Mouse (Mus musculus): ENCODE data around the gene Ngfr.

The Ngfr gene

DNA sequence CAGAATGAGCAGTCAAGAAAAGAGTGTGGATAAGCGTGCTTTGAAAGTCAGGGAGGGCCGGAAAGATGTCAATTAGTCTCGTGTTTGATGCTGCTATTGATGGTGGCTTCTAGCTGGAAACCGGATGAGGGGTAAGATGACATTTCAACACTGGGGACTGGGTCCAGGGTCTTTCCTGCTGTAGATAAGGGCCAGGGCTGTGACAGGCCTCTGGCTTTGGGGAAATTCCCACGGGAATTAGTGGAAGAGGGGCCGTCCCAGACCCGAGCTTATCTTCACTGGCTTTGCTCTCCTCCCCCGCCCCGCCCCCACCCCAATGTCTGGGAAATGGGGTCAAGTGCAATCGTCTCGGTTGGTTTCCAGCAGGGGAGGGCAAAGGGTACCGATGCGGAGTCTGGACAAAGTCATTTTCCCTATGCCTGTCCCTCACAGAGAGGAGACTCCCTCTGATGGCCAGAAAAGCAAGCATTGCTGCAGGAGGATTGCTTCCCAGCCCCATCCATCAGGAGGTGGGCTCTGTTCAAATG is 7.2 kb upstream of the Ngfr start:
- no peak for DNase-seq

DNA sequence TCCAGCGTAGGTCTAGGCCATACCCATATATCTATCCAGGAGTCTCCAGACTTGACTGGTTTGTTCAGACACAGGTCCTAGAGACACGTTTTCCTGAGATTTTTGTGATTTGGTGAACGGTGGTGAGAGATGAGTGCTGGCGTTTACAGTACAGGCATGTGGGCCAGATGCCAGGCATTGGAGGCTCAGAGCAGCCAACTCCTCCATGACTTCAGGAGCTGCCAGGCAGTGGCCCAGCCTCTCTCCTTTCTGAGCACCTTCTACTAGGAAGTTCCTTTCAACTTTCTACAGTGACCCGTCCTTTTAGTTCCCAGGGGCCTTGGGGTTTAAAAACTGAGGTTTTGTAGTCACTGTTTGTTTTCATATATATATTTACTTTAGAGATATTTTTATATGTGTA is 6.0 kb upstream of the Ngfr start:
- no peak for DNase-seq

DNA sequence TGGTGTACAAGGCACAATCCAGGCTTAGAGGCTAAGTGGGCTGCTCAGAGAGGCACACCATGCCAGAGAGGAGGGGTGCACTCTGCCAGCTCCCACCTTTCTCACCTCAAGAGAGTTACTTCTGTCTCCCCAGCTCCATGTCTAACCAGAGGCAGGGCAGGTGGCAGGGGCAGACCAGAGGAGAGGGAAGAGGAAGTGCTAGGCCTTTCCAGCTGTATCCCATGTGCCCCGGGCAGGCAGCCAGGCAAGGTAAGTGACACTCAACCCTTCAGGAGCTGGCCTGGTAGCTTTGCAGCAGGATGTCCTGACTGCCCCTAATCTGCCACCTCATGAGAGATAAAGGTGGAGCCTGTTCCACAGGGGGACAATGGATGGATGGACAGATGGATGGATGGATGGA is 5.2 kb upstream of the Ngfr start:
- no peak for DNase-seq

DNA sequence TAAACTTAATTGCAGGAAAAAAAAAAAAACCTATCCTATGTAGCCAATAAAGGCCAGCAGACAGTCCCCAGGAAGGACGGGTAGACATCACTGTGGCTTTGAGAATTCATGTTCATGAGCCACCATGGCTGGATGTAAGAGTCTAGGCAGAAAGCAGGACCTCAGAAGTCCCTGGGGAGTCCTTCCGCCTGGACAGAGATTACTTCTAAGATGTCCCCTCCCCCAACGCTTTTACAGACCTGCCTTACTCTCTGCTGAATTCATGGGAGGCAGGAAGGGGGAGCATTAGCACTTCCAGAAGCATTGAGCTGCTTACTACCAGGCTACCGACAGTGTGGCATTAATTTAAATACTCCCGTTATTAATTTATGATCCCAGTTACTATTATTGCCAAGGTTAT is 1.7 kb upstream of the Ngfr start:
- DNase-seq, result no peak

DNA sequence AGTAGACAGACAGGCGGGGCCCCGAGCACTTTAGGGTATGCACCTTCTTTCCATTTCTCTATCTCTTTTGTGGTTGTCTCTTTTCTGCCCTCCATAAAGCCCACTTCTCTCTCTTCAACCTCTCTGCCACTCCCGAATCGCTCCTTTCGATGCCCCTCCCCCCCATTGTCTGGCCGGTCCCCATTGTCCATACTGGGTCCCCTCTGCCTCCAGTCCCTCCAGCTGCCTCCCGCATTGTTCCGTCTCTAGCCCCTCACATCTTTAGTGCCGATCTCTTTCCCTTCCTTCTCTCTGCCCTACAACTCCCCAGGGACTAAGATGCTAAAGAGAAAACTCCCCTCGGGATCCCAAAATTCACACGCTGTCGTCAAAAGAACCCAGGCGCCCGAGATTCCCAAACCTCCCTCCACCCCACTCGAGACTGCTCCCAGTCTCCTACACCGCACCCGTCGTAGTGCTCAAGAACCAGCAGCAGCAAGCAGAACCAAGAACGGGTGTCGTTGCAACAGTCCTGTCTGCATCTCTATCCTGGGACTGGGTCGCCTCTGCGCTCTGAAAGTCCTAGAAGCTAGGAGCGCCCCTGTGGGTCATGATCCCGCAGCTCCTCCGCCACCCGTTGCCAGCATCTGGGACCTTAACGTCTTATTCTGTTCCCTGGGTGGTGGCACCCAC is 648 bp downstream of the Ngfr start:
- no peak for DNase-seq

DNA sequence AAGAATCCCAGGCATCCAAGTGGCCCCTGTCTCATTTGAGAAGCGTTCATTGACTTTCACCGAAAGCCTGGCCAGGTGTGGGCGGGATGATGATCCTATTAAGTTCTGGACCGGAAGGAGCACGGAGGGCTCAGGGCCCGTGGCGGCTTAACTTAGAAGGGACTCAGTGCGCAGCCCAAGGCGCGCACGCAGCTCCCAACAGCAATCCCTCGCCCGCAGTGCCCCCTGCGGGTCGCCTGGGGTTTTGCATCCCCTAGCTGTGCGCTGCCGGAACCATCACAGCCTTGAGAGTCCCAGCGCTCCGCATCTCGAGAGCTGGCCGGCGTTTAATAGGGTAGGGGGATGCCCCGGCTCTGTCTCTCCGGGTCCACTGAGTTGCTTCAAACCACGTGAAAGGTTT is 1.4 kb downstream of the Ngfr start:
- DNase-seq, result peak; percentile 81

DNA sequence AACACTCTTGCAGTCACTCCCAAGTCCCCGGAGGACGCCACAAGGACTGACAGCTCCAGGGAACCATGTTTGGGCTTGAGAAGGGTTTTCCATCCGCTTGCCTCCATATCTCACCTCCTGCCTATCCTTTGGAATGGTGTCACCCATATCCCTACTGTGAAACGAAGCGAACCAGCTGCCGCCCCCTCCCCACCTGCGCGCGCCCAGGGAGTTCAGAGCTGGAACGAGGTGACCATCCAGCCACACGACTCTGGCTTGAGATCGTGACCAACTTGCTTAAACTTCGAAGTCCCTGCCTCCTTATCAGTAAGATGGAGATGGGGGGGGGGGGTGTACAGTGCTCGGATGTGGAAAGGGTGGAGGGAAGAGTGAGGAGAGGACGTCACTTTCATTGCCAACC is 1.9 kb downstream of the Ngfr start:
- no peak for DNase-seq

DNA sequence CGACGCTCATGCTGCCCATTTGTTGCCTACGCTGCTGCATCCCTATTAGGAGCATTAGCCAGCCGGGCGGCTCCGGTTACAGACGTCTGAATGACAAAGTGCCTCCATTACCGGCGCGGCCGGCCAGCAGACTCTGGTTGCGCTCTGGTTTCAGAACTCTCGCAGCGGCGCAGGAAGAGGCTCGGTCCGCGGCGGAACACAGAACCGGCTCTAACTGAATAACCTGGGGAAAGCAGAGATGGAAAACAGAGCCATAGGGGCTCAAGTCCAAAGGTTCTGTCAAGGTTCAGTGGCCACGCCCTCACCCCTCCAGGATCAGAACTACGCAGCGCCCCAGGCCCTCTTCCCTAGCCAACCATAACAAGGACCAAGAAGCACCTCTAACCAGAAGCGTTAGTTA is 2.3 kb downstream of the Ngfr start:
- DNase-seq, result no peak

DNA sequence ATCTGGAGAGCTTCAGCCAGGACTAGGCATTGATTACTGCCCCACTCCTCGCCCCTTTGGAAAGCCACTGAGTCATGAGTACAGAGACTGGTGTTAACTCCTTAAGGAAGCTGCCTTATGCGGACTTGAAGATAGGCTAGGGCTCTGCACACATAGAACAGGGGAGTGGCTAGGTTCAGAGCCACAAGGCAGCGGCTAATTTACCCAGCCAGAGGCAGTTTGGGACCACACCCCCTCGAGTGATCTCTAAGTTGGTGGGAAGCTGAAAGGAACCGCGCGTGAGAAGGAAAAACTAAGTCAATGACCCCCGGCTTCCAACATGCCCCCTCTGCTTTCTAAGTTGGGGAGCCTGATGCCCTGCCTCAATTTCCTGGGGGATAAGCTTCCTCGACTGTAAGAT is 2.9 kb downstream of the Ngfr start:
- DNase-seq, result no peak

DNA sequence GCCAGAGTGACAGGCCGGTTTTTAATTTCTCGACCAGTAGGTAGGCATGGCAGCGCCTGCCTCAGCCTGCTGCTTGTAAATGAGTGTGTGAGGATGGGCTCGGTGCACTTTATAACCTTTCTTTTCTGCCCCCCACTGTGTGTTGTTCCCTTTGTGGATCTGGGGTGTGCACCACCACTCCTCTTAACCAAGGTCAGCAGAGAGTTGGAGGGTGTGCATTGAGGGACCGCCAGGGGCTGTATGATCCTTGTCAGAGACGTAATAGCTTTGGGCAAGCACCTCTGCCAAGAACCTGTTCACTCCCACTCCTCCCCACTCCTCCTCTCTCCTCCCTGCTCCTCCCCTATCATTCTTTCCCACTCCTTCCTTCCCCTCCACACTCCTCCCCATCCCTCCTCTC is 4.1 kb downstream of the Ngfr start:
- no peak for DNase-seq

DNA sequence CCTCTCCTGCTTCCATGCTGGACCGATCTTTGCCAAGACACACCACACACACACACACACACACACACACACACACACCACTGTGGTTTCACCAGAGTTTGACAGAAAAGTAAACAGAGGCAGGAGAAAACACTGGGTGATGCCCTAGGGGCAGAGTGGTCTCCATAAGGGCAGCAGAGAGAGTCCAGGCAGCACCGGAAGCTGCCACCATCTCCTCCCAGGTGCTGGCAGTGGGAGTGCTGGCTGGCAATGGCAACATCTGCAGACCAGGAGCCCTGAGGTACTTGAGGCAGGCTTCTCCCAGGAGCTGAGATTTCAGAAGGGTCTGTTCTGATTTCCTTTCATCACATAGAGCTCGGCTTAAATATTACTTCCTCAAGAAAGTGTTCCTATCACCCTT is 5.3 kb downstream of the Ngfr start:
- DNase-seq, result no peak

DNA sequence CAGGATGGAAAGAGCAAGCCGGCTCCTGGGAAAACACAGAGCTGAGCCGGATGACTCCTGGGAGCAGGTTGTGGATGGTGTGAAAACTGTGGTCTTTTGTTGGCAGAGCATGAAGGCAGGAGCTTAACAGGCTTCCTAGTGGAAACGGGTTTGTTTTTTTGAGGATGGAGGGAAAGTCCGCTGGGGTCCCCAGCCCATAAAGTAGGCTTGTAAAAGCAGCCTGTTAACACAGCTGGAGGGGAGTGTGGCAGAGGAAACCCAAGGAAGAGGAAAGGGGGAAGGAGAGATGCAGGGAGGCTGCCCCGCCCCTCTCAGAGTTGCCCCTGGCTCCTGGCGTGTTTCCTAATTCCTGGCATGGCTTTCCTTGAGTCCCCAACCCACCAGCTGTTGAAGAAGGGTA is 8.1 kb downstream of the Ngfr start:
- no peak for DNase-seq

DNA sequence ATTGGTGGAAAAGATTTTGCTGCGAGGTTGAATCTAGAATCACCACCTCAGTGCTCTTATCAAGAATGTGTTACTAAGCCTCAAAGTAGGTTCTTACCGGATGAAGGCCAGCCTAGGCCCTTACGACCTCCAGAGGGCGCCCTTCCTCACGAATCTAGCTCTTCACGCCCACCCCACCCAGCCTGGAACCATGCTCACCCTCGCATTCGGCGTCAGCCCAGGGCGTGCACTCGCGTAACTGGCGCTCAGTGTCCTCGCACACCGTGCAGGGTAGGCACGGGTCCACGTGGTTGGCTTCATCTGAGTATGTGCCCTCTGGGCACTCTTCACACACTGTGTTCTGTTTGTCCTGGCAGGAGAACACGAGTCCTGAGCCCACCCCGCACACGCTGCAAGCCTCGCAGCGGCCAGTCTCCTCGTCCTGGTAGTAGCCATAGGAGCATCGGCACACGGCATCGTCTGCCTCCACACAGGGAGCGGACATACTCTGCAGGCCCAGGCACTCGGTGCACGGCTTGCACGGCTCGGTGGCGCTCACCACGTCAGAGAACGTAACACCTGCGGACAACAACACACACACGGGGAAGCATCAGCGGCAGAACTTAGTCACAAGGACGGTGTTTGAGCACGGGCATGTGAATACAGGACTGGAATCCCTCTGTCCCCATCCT is 9.6 kb downstream of the Ngfr start:
- DNase-seq, result peak; percentile 60

DNA sequence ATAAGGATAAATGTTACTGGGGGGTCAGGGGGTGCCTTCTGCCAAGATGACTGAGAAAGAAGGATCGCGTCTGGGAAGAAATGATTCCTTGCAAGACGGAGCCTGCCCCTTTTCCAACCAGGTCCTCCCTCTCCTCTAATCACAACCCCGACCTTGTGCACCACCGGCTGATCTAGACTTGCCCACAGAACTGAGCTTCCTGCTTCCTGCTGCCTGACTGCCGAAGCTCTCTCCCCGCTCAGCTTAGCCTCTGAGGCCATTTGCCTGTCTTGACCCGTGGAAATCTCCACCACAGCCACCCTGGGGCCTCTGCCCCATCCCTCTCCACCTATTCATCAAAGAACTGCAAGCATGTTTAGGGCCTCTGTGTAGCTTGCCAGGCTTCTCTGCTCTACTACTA is 11.2 kb downstream of the Ngfr start:
- DNase-seq, result no peak

DNA sequence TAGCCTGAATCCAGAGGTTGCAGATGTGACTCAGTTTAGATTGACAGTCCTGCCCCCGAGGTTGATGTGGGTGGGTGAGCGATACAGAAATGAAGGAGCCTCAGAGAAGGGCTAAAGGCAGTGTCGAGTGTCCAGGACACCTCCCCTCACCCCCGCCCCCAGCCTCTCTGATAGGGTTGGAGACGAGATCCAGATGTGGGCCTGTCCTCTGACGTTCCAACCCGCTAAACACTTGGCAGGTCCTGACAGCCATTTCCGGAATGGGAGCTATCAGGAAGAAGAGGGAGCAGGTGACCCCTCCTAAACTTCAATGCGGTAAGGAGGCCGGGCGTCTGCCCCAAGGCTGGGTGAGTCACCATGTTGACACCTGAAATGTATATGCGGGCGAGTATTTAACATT is 11.7 kb downstream of the Ngfr start:
- no peak for DNase-seq

DNA sequence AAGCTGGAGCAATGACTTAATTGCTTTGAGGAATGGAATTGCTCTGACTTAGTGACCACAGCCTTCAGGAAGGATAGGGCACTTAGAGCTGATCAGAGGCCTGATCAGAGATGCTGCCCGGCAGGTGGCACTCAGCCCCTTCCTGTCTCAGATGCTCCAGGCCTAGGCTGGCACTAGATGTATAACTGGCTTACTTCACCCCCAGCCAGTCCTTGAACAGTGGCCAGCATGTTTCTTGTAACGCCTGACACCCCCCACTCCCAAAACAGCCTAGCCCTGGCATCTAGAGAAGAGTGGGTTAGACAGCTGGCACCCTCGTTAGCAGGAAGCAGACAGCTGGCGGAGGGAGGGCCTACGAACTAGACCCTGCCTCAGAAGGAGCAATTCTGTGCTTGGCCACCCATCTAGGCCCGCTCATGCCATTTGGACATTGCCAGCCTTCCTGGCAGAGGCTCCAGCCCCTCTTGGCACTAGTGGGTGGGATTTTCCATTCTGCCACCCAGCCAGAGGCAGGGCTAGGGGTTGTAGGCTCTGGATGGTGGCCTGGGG is 12.7 kb downstream of the Ngfr start:
- no peak for DNase-seq

DNA sequence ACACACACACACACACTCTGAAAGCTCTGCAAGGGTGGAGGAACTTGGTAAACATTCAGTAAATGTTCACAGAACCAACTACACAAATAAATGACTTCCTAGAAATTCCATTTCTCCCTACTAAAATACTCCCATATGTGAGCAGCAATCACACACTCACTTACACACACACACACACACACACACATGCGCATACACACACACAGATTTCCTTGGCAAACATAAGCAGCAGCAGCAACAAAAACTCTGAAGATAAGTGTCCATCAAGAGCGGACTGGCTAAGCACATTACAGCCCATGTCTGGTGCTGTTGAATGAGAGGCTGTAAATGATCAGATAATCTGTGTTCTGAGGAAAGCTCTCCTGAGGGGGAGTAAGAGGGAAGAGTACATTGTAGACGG is 15.3 kb downstream of the Ngfr start:
- no peak for DNase-seq

DNA sequence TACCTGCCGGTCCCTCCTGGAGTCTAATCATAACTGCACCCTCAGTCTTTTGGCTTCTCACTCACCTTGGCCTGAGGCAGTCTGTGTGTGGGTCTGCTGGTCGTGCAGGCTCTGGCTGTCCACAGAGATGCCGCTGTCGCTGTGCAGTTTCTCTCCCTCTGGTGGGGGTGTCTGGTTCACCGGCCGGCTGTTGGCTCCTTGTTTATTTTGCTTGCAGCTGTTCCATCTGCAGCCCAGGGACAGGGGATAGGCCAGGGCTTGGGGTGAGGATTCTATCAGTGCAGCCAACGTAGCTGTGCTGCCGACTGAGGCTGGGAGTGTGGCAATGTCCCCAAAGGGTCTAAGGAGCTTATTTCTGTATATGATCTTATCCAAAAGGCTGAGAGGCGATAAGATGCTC is 15.8 kb downstream of the Ngfr start:
- no peak for DNase-seq

DNA sequence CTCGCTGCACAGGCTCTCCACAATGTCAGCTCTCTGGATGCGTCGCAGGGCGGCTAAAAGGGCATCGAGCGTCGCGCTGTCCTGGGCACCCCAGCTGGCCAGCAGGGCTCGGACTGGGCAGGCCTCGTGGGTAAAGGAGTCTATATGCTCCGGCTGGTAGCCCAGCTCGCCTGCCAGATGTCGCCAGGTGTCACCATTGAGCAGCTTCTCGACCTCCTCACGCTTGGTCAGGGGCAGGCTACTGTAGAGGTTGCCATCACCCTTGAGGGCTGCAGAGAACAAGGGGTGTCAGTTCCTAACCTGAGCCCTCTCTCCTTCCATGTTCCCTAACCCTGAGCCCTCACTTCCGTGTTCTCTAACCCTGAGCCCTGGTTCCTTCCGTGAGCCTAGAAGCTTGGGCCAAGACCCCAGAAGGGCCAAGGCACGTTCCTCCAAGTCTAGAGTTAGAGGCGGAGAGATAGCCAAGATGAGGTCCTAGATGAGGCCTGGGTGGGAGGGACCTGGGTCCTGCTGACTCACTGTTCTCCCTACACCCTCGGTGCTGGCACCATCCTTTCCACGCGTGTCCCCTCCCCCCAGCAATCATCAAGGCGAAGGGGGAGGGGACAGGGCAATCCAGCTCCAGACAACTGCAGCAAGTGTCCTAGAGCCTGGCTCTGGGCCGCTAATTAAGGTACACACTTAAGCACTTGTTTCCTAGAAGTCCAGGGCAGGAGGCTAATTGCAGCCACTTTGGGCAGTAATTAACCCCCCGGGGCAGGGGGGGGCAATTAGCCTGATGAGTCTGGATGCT is 16.5 kb downstream of the Ngfr start:
- DNase-seq, result no peak

DNA sequence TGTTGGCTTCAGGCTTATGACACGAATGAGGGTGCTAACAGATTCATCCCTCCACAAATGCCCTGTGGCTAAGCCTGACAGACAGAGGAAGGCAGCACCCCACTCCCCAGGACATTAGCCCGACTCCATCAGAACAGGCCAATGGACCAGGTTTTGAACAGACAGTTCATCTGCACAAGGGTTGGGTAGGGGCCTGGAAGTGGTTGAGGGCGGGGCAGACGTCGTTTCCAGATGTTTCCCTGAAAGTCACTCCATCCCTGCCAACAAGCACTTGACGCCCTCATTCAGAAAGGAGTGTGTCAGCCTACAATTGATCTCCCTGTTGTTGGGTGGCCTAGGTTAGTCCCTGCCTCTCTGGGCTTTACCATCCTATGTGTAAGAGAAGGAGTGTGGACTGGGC is 17.6 kb downstream of the Ngfr start:
- DNase-seq, result no peak

DNA sequence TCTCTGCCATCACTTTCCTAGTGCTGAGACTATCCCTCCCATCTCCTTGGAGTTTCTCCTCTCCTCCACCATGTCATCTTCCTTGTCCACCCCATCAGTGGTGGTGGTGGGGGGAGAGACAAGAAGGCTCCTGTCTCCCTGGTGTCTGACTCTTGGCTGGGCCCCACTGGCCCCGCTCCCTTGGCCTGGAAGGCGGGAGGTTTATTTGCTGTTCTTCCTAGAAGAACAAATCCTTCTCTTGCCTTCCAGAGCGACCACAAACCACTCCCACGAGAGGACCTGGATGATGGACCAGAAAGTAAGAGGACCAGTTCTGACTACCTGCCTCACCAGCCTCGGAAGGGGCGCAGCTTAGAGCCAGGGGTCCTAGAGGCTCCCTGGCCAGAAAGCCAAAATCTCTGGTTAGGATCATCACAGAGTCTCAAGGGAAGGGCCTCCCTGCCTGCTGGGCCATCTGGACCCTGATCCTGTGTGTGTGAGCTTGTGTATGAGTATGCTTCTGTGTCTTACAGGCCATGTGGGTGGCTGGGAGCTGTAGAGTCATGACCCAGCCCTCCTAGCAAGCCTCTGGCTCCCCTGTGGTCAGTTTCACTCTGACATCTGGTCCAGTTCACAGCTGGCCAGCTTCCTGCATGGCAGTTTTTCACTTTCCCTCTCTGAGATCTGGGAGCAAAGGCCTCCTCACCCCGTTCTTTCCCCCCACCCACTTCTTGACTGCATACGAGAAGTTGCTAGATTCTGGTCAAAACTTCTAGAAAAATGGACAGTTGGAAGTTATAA is 19.4 kb downstream of the Ngfr start:
- DNase-seq, result no peak

DNA sequence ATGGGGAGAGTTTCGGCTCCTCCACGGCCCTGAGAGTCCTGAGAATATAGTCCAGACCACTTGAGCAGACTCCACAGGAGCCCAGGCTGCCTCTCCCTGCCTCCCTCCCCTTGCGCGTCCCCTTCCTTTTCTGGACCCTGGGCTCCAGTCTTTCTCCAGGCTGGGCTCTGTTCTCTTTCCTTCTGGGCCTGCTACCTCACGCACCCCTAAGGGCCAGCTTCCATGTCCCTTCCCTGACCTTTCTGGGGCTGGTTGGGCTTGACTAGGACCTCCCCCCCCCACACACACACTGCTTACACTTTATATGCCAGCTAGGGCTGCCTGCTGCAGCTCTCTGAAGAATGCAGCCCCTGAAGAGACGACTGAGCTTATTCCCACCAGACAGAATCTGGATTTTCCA is 20.2 kb downstream of the Ngfr start:
- no peak for DNase-seq

DNA sequence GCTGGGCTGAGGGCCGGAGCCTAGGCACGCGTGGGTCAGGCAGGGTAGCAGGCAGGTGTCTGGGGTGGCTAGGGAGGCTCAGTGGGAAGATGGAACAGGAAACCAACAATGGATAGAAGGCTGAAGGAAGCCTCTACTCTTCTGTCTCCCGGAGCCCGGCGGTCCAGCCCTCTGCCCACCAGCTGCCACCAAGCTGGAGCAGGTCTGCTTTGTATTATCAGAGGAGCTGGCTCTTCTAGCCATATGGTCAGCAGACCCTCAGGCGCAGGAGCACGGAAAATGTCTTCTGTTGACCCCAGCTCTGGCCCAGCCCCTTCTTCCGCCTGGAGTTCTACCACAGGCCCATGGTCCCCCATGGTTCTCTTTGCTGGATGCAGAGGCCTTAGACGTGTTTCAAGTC is 22.2 kb downstream of the Ngfr start:
- DNase-seq, result no peak
